8 mouse cellular contexts compared by ENCODE assay signal in genomic region chr19:28990194-28990589, GRCm38 (mm10). TPM values are rescaled to one million over a fixed set of nuclear protein-coding genes. Genes with fewer than 3 reads are reported as not detected.
DNase-seq lines count a peak whose midpoint lies in the region; ATAC-seq and TF ChIP-seq lines count a peak whose summit lies in the region.

Gene Cdc37l1 (plus strand): TSS chr19:28990352.

- H3K9ac ChIP-seq in embryonic facial prominence, embryonic 15.5 days = peak within 1 kb of the TSS; percentile 86
- peak within 1 kb of the TSS; percentile 74 for H3K9ac ChIP-seq in kidney, embryonic 14.5 days (ENCODE audit: low read depth, low read length)
- H3K9ac ChIP-seq in limb, embryonic 15.5 days = peak within 1 kb of the TSS; percentile 71

- H3K27ac ChIP-seq in bone marrow, adult 2 months (ENCODE audit: control insufficient read depth, insufficient read depth, low read depth, low read length, poor library complexity) = peak within 1 kb of the TSS; percentile 91
- peak within 1 kb of the TSS; percentile 93 for H3K27ac ChIP-seq in embryonic facial prominence, embryonic 15.5 days (replicated peaks)
- peak within 1 kb of the TSS; percentile 60 for H3K27ac ChIP-seq in kidney, embryonic 14.5 days (ENCODE audit: low read depth, low read length)
- H3K27ac ChIP-seq in limb, embryonic 15.5 days = peak within 1 kb of the TSS; percentile 91

- no peaks in the 10 kb centered on the region for H3K9me3 ChIP-seq in embryonic facial prominence, embryonic 15.5 days (replicated peaks)
- H3K9me3 ChIP-seq in kidney, embryonic 14.5 days (ENCODE audit: control insufficient read depth, low read length) = no peaks in the 10 kb centered on the region
- H3K9me3 ChIP-seq in limb, embryonic 15.5 days = no peaks in the 10 kb centered on the region

- 0% methylated on average over 37 of the region's 37 CpGs for WGBS in bone marrow, adult 2 months
- under 1% methylated on average over 37 of the region's 37 CpGs for WGBS in embryonic facial prominence, embryonic 15.5 days
- WGBS in kidney, embryonic 14.5 days = under 1% methylated on average over 37 of the region's 37 CpGs
- under 1% methylated on average over 36 of the region's 37 CpGs for WGBS in limb, embryonic 15.5 days

- H3K36me3 ChIP-seq in embryonic facial prominence, embryonic 15.5 days = peaks cover 12% of the 10 kb centered on the region; the same call in 1 of the 2 replicates
- peaks cover 12% of the 10 kb centered on the region; the same call in 1 of the 2 replicates for H3K36me3 ChIP-seq in kidney, embryonic 14.5 days (ENCODE audit: control insufficient read depth, insufficient read depth, low read length)
- peaks cover 12% of the 10 kb centered on the region for H3K36me3 ChIP-seq in limb, embryonic 15.5 days

- TF ChIP-seq CTCF in bone marrow, adult 2 months (IDR thresholded peaks at IDR 0.05; ENCODE audit: control insufficient read depth, insufficient read depth, low read length) = no peak

- DNase-seq in 416B (ENCODE audit: low read depth) = peak; percentile 97
- peak; percentile 98 for DNase-seq in heart, adult 9 months (ENCODE audit: low spot score in 2 of 2)
- peak; percentile 97 to 98 for DNase-seq in monocyte, adult 2 months (ENCODE audit: low read depth in 1 of 2, low spot score in 2 of 2)
- peak; percentile 97 for DNase-seq in spleen, postnatal 36 days (ENCODE audit: low spot score in 2 of 2)

- H3K27me3 ChIP-seq in embryonic facial prominence, embryonic 15.5 days = no peaks in the 10 kb centered on the region
- H3K27me3 ChIP-seq in kidney, embryonic 14.5 days (ENCODE audit: control insufficient read depth, insufficient read depth, low read length) = no peaks in the 10 kb centered on the region
- H3K27me3 ChIP-seq in limb, embryonic 15.5 days = no peaks in the 10 kb centered on the region

- peak; percentile 84; the same call in 1 of the 2 replicates for TF ChIP-seq POLR2A in bone marrow, adult 2 months (IDR thresholded peaks at IDR 0.05; ENCODE audit: borderline replicate concordance, control insufficient read depth, low read depth, low read length)

- H3K4me1 ChIP-seq in bone marrow, adult 2 months (ENCODE audit: control insufficient read depth, insufficient read depth, low read length) = no peaks in the 10 kb centered on the region; the same call in 1 of the 2 replicates
- H3K4me1 ChIP-seq in embryonic facial prominence, embryonic 15.5 days = peaks cover 10% of the 10 kb centered on the region
- peaks cover 7% of the 10 kb centered on the region for H3K4me1 ChIP-seq in kidney, embryonic 14.5 days (ENCODE audit: control insufficient read depth, insufficient read depth, low read length)
- H3K4me1 ChIP-seq in limb, embryonic 15.5 days = peaks cover 17% of the 10 kb centered on the region

- peak within 1 kb of the TSS; percentile 95 for H3K4me3 ChIP-seq in bone marrow, adult 2 months (replicated peaks; ENCODE audit: control insufficient read depth, low read depth, low read length)
- H3K4me3 ChIP-seq in embryonic facial prominence, embryonic 15.5 days (replicated peaks) = peak within 1 kb of the TSS; percentile 96
- peak within 1 kb of the TSS; percentile 82 for H3K4me3 ChIP-seq in kidney, embryonic 14.5 days (ENCODE audit: low read length)
- peak within 1 kb of the TSS; percentile 96 for H3K4me3 ChIP-seq in limb, embryonic 15.5 days

- ATAC-seq in embryonic facial prominence, embryonic 15.5 days (ENCODE audit: insufficient number of reproducible peaks, low FRiP score, low TSS enrichment, low read depth) = peak; percentile 94
- ATAC-seq in kidney, embryonic 14.5 days (ENCODE audit: low FRiP score, low TSS enrichment) = peak; percentile 98
- peak; percentile 93 for ATAC-seq in limb, embryonic 15.5 days (ENCODE audit: insufficient number of reproducible peaks, low FRiP score, low TSS enrichment, low read depth)

- H3K4me2 ChIP-seq in embryonic facial prominence, embryonic 15.5 days (replicated peaks) = peak within 1 kb of the TSS; percentile 71
- peak within 1 kb of the TSS; percentile 61 for H3K4me2 ChIP-seq in kidney, embryonic 14.5 days (replicated peaks; ENCODE audit: low read depth, low read length)
- peak within 1 kb of the TSS; percentile 76 for H3K4me2 ChIP-seq in limb, embryonic 15.5 days

RNA-seq across cellular contexts. Expression of gene Cdc37l1, which starts in this region (rescaled TPM):
- 17.0 and 32.0 TPM in 2 replicates for polyA plus RNA-seq in bone marrow, adult 2 months (2011; ENCODE audit: insufficient read depth, insufficient read length, low replicate concordance, missing spikeins)
- 37.1 and 38.6 TPM in 2 replicates for polyA plus RNA-seq in embryonic facial prominence, embryonic 15.5 days (2015; fragmentation: Nextera tagmentation; extraction: Ambion mirVana)
- polyA plus RNA-seq in kidney, embryonic 14.5 days (2014; fragmentation: Nextera tagmentation; extraction: Ambion mirVana) = 30.0 and 47.2 TPM in 2 replicates
- polyA plus RNA-seq in limb, embryonic 15.5 days (2015; fragmentation: Nextera tagmentation; extraction: Ambion mirVana) = 34.9 and 35.2 TPM in 2 replicates

Comparison
In these comparisons a context has a peak if more than half of its experiments do, and no peak if none do; other contexts are left out.
1. Peak in every context shown above with its lines: DNase-seq, ATAC-seq, H3K4me3 ChIP-seq and H3K27ac ChIP-seq.